Mouse (Mus musculus) ES-E14 (cell line): Measurements from ENCODE around the gene Alg9. TPM values are rescaled to one million over a fixed set of nuclear protein-coding genes. Genes with fewer than 3 reads are reported as not detected.

ENCODE experiments used
- DNase-seq: peaks from one replicate; pipeline ENCODE4 v3.0.0-alpha.2; 2013; ENCODE audit warnings: low read depth, low spot score
- H3K27ac ChIP-seq: 2 replicates; pipeline ENCODE4 v1.5.1; 2012; ENCODE audit warnings: low read depth, mild to moderate bottlenecking, low read length, moderate library complexity, mixed read lengths; ENCODE audit not compliant: poor library complexity, insufficient read depth, severe bottlenecking
- H3K36me3 ChIP-seq: 2 replicates; pipeline ENCODE4 v1.6.1; 2012; ENCODE audit warnings: mild to moderate bottlenecking, low read length, moderate library complexity, mixed read lengths; ENCODE audit not compliant: control insufficient read depth, poor library complexity, insufficient read depth, severe bottlenecking
- H3K4me1 ChIP-seq, 2 experiments: fragments of 150-350 bp in 1 of 2; sonication (generic) in 1 of 2; 2 replicates each; pipeline ENCODE4 v1.6.1; 2012; ENCODE audit warnings: low read length in 2 of 2, mild to moderate bottlenecking in 1 of 2, mixed read lengths in 1 of 2; ENCODE audit not compliant: control insufficient read depth in 2 of 2, insufficient read depth in 2 of 2, poor library complexity in 1 of 2
- H3K4me3 ChIP-seq, 2 experiments: fragments of 150-350 bp in 1 of 2; sonication (generic) in 1 of 2; 2 replicates each; pipeline ENCODE4 v1.5.1; 2012; ENCODE audit warnings: low read length in 2 of 2, low read depth in 1 of 2, mild to moderate bottlenecking in 1 of 2, mixed read lengths in 1 of 2; ENCODE audit not compliant: insufficient read depth in 1 of 2, poor library complexity in 1 of 2, severe bottlenecking in 1 of 2
- H3K9ac ChIP-seq: 2 replicates; pipeline ENCODE4 v1.6.1; 2012; ENCODE audit warnings: low read depth, mild to moderate bottlenecking, low read length, mixed read lengths; ENCODE audit not compliant: poor library complexity, insufficient read depth, severe bottlenecking
- H3K9me3 ChIP-seq: fragments of 150-350 bp; sonication (generic); 2 replicates; pipeline ENCODE4 v1.6.1; 2012; ENCODE audit warnings: low read depth, mild to moderate bottlenecking, low read length; ENCODE audit not compliant: control insufficient read depth, insufficient read depth
- CHD2 ChIP-seq: IDR thresholded peaks from 2 replicates; pipeline ENCODE4 v1.6.1; 2014; ENCODE audit warnings: mild to moderate bottlenecking, low read depth, low read length, inconsistent platforms
- HCFC1 ChIP-seq: IDR thresholded peaks from 2 replicates; pipeline ENCODE4 v1.6.1; 2012; ENCODE audit warnings: low read length, inconsistent platforms, borderline replicate concordance; ENCODE audit not compliant: insufficient read depth
- MAFK ChIP-seq: IDR thresholded peaks from 2 replicates; pipeline ENCODE4 v1.6.1; 2014; ENCODE audit warnings: mild to moderate bottlenecking, low read depth, low read length, inconsistent platforms; ENCODE audit not compliant: insufficient read depth
- ZC3H11A ChIP-seq: IDR thresholded peaks from 2 replicates; pipeline ENCODE4 v1.6.1; 2012; ENCODE audit warnings: low read depth, mild to moderate bottlenecking, inconsistent platforms, low read length, borderline replicate concordance
- ZNF384 ChIP-seq: IDR thresholded peaks from 2 replicates; pipeline ENCODE4 v1.6.1; 2012; ENCODE audit warnings: low read depth, low read length, inconsistent platforms
- in situ Hi-C, 2 experiments: fragments of 600-800 bp; cut with MboI; formaldehyde crosslinking; loops; one replicate each; pipeline ENCODE4 v1.15.1; 2025; ENCODE audit warnings: low sequenced_read_pairs in 2 of 2, inconsistent platforms in 1 of 2; ENCODE audit not compliant: unreplicated experiment in 2 of 2
- total RNA-seq: library from RNA; depleted of rRNA; stranded (reverse); fragments of 300-350 nt; gene quantifications from 2 replicates; pipeline ENCODE4 v1.2.3, GENCODE M21; 2012

The Alg9 gene
- total RNA-seq, 1 experiment, result 30.8 TPM

GRCm38 (mm10) chr9:50848821-50849220 is 74.0 kb downstream of the Alg9 start:
- Histone ChIP-seq H3K36me3 (no peaks in the 10 kb centered on the region), H3K4me3 (no peak overlapping the region), H3K4me1 (no peaks in the 10 kb centered on the region; a peak in 1 of 4 replicates), H3K9me3 (no peaks in the 10 kb centered on the region), H3K27ac (no peak overlapping the region), H3K9ac (no peak overlapping the region)
- no peak for DNase-seq
- in situ Hi-C loops, result no loop called here
- no peak for TF ChIP-seq MAFK

GRCm38 (mm10) chr9:50849249-50849648 is 74.4 kb downstream of the Alg9 start:
- in situ Hi-C loops, result no loop called here
- TF ChIP-seq CHD2, result no peak
- TF ChIP-seq ZC3H11A, result peak; percentile 67; the same call in 1 of the 2 replicates
- no peak for TF ChIP-seq MAFK
- H3K27ac ChIP-seq, result no peak overlapping the region
- no peak overlapping the region for H3K9ac ChIP-seq
- no peaks in the 10 kb centered on the region for H3K9me3 ChIP-seq
- peaks cover 0 to under 1% of the 10 kb centered on the region in 2 experiments; a peak in 1 of 4 replicates for H3K4me1 ChIP-seq
- peak; percentile 88 for DNase-seq
- H3K4me3 ChIP-seq, result no peak overlapping the region
- H3K36me3 ChIP-seq, result no peaks in the 10 kb centered on the region

GRCm38 (mm10) chr9:50849755-50850154 is 74.9 kb downstream of the Alg9 start:
- H3K4me1 ChIP-seq, result peaks cover 0 to 3% of the 10 kb centered on the region in 2 experiments; a peak in 1 of 4 replicates
- no peak overlapping the region for H3K27ac ChIP-seq
- in situ Hi-C loops, result loop anchor here in 1 of 2 experiments (10.0 kb wide), 1 partner anchor 295 kb away; no protein-coding TSS in a partner anchor
- H3K36me3 ChIP-seq, result no peaks in the 10 kb centered on the region
- H3K9ac ChIP-seq, result no peak overlapping the region
- H3K9me3 ChIP-seq, result no peaks in the 10 kb centered on the region
- no peak for DNase-seq
- no peak overlapping the region for H3K4me3 ChIP-seq
- TF ChIP-seq MAFK (no peak), CHD2 (no peak), HCFC1 (no peak), ZC3H11A (no peak), ZNF384 (no peak)

GRCm38 (mm10) chr9:50850271-50850670 is 75.5 kb downstream of the Alg9 start:
- H3K4me1 ChIP-seq, result peaks cover 0 to 3% of the 10 kb centered on the region in 2 experiments; a peak in 1 of 4 replicates
- DNase-seq, result no peak
- in situ Hi-C loops, result loop anchor here in 1 of 2 experiments (10.0 kb wide), 1 partner anchor 295 kb away; no protein-coding TSS in a partner anchor
- no peak overlapping the region for H3K27ac ChIP-seq
- H3K9me3 ChIP-seq, result no peaks in the 10 kb centered on the region
- TF ChIP-seq ZC3H11A (no peak), HCFC1 (no peak), CHD2 (no peak), MAFK (no peak)
- no peak overlapping the region for H3K4me3 ChIP-seq
- no peaks in the 10 kb centered on the region for H3K36me3 ChIP-seq
- H3K9ac ChIP-seq, result no peak overlapping the region

- TF ChIP-seq HCFC1 (no peak), CHD2 (no peak), ZC3H11A (no peak), MAFK (no peak), ZNF384 (no peak)
- H3K4me3 ChIP-seq, result no peak overlapping the region
- in situ Hi-C loops, result loop anchor here in 1 of 2 experiments (10.0 kb wide), 1 partner anchor 294 kb away; no protein-coding TSS in a partner anchor
These were observed 75.9 kb downstream of the Alg9 start for GRCm38 (mm10) chr9:50850713-50851112.

More at GRCm38 (mm10) chr9:50850713-50851112, 75.9 kb downstream of the Alg9 start:
- no peak for DNase-seq
- Histone ChIP-seq H3K4me1 (peaks cover 0 to 3% of the 10 kb centered on the region in 2 experiments; a peak in 1 of 4 replicates), H3K9ac (no peak overlapping the region), H3K27ac (no peak overlapping the region), H3K9me3 (no peaks in the 10 kb centered on the region), H3K36me3 (no peaks in the 10 kb centered on the region)
